Mouse (Mus musculus) yolk sac, embryonic 10.5 days (tissue): ENCODE measurements around the gene Sun1.

ENCODE experiments used
- DNase-seq: peaks from one replicate; pipeline ENCODE4 v3.0.0-alpha.2; 2017; ENCODE audit warnings: low spot score

Gene Sun1

DNA sequence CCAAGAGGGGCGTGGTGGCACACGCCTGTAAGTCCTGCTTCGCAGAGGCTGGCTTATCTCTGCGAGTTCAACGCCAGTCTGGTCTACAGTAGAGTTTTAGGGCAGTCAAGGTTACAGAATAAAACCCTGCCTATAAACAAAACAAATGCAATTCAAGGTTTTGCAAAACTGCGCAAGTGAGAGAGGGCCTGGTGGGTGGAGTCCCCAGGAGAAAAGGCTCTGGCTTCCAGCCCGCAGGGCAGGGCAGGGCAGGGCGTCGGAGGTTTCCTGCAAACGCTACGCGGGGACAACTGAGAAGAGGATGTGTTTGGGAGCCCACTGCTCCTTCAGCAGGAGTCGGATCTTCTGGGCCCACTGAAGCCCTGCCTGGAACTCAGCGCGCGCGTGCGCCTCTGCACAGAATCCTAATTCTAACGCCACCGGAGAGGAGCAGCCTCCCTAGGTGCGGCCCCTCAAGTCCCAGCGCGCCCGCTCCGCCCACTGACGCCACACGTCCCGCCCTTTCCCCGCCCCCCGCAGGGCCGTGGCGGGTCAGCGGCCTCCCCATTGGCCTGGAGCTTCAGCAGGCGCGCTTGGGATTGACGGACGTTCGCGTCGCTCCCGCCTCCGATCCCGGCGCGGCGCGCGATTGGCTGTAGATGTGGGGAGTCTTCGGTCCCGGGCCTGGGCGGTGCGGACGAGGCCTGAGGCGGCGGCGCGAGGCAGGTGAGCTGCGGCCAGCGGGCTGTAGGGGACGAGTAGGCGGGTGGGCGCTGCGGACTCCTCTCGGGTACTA, at the start of gene Sun1:
Gene Sun1, plus strand, starts transcription at position 643 of the 775 bp plus-strand sequence.
- peak; percentile 99 for DNase-seq

GRCm38 (mm10) chr5:139160899-139161298, 39.5 kb upstream of the Sun1 start:
- no peak for DNase-seq

DNA sequence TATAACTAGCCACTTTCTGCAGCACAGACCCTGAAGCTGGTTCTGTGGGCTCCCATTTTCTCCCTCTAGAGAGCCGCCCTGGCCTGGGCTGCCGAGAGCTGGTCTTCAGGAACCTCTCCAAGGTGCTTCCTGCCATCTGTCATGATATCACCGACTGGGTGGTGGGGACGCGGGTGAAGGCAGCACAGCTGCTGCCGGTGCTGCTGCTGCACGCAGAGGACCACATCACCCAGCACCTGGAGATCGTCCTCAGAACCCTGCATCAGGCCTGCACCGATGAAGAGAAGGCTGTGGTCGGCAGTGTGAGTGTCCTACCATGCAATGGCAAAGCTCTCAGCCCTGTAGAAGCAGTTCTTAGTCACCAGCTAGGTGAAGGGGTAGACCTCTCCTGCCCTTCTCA, 38.8 kb upstream of the Sun1 start:
- DNase-seq = no peak

DNA sequence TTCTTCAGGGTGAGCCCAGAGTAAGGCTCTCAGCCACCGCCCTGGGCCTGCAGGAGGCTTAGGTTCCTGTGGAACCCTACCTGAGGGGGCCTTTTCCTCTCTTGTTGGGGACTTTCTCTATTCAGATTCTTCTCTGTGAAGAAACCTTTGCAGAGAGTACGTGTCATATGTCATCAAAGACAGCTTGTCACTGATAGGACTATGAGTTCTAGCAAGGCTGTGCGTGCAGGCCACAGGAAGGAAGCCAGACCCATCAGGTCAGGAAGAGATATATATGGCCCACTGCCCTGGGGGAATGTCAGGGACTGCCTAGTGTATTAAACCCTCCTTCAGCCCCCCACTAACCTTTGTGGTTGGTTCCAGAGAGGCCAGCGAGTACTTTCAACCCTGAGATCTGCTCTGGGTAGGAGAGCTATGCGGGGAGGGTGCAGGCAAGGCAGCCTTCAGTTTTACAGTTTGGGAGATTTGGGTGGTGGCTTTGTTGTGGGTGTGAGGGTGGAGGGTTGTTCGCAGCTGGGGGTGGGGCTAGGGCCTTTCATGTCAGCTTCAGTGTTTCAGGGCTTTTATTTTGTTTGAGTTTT, 33.6 kb upstream of the Sun1 start:
- DNase-seq = no peak

- no peak for DNase-seq
These were observed 32.9 kb upstream of the Sun1 start for GRCm38 (mm10) chr5:139167548-139167947.

- no peak for DNase-seq
These were observed 28.5 kb upstream of the Sun1 start for GRCm38 (mm10) chr5:139171929-139172328.

DNA sequence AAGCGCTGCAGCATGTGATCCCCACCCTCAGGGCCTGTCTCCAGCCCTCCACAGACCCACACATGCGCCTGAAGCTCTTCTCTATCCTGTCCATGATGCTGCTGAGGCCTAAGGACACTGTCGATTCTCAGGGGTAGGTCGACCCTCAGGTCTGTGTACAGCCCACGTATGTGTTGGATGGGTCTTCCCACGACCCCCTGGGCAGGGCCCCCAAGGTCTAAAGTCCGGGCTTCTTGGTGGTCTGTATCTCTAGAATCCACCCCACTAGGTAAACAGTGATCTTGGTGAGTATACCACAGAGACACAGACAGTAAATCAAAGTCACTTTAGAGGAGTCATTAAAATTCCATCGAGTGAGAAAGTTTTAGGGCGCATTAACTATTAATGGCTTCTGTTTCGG, 26.3 kb upstream of the Sun1 start:
- peak; percentile 10 for DNase-seq

DNA sequence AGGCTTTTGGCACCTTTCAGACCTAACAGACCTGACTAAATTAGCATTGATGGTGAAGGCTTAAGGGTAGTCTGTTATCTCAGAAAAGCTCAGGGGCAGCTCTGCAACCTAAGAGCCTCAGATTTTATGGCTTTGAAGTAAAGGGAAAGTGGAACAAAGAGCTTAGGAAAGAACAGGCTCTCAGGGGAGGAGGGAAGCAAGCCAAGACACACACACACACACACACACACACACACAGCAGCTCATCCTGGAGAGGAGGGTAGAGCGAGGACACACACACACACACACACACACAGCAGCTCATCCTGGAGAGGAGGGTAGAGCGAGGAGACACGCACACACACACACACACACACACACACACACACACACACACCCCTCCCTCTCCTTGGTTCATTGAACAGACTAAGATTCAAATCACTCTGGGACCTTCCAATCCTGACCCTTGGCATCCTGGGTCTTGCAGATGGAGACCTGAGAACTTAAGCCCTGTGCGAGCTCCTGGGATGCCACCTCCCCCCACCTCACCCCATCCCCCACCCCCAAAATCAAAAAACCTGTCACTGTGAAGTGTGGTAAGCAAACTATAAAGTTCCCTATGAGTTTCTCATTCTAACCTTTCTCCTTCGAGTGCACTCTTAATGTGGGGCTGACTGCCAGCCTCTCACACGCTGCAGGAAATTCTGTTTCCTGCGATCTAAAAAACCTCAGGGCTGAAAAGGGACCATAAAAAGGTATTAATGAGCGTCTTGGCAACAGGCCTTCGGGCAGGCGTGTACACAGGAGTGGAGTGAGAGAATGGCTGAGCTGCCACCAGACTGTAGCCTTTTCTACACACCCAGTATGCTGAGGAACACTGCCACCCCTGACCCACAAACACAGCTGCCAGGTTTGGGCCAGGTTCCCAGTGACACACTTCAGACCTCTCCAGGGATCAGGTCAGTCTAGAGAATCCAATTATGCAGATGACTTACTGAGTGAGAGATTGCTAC, 25.6 kb upstream of the Sun1 start:
- DNase-seq = peak; percentile 7

GRCm38 (mm10) chr5:139178895-139179631, 21.4 kb upstream of the Sun1 start:
- peak; percentile 36 for DNase-seq

DNA sequence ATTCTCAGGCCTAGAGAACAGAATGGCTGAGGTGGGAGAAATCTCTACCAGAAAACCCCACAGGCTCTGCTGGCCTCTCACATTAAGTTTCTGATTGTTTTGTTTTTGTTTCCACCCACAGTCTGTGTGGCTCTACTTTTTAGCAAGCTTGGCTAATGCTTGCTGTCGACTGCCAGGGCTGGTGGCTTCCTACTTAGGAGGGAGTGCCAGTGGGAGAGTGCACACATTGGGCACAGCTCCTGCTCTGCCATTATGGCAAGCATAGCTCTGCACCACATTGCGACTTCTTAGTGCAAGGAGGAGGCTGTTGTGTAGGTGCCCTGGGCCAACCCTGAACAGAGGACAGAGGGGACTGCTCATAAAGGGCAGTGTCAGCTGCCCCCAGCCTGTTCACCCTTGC, 17.3 kb upstream of the Sun1 start:
- DNase-seq = no peak

GRCm38 (mm10) chr5:139183601-139184000, 16.8 kb upstream of the Sun1 start:
- no peak for DNase-seq

DNA sequence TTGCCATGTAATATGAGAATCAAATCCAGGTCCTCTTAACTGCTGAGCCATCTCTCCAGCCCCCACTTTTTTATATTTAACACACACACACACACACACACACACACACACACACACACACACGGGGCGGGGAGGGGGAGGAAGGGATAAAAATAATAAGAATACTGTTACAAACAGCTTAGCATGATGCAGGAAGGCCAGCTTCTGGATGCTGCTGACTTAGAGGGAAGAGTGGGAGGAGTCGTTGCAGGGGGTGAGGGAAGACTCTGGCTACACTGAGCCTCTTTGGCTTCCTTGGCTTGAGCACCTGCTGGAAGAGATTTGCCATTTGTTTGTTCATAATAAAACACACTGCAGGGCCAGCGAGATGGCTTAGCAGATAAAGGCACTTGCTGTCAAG, 15.5 kb upstream of the Sun1 start:
- DNase-seq = no peak

DNA sequence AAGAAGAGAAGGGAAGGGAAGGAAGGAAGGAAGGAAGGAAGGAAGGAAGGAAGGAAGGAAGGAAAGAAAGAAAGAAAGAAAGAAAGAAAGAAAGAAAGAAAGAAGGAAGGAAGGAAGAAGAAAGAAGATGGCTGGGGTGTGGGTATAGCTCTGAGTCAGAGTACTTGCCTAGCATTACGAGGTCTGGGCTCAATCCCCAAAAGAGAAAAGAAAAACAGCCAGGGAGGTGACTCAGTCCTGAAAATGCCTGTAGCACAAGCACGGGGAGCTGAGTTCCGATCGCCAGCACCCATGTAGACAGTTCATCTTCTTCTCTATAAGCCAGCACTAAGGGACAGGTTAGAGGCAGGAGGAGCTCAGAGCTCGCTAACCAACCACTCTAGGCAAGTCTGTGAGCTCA, 10.7 kb upstream of the Sun1 start:
- no peak for DNase-seq

DNA sequence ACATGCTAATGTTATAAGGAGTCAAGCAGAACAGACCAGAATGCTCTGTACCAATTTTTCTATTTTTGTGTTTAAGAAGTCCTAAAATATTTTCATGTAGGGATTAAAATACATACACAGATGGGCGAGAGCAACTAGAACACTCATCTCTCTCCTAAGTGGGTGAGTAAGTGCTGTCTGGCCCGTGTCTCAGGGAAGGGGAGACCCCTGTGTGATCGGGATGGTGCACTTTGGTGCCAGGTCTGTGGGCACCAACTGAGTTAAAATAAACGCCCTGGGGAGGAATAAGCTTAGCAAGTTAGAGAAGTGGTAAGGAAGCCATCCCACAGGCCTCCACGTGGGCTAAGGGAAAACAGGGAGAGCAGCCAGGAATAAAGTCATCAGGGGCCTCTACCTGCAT, 9.5 kb upstream of the Sun1 start:
- no peak for DNase-seq

DNA sequence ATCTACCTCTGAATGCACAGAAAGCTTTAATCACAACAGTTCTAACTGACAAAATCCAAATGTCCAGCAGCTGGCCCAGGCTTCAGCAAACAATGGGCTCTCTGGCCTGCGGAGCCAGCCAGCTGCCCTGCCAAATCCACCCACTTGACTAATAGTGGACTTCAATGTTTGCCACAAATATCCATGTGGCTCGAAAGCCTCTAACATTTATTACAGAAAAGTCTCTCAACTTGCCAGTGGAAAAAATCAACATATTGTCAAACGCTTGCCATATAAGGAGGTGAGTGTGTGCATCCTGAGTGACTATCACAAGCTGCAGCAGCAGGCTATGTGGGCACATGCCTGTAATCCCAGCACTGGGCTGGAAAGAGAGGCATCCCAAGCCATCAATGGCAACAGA, 1.7 kb upstream of the Sun1 start:
- DNase-seq = no peak

GRCm38 (mm10) chr5:139199636-139199994, 822 bp upstream of the Sun1 start:
- no peak for DNase-seq

GRCm38 (mm10) chr5:139200770-139201569, 533 bp downstream of the Sun1 start:
- no peak for DNase-seq

DNA sequence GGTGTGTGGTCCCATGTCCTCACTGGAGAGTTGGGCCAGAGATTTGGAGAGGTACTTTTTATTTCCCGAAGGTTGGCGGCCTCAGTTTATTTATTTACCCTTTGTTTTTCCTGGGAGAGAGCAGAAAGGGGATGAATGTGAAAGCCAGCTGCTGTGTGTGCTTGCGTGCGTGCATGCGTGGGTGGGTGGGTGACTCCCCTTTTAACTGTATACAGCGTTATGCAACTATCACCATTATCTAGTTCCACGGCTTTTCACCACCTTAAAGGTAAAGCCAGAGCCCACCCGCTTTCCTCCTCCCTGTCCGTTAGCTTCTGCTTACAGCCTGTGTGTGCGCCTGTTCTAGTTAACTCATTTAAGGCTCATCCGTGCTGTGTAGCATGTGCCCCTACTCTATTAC, 1.7 kb downstream of the Sun1 start:
- no peak for DNase-seq

DNA sequence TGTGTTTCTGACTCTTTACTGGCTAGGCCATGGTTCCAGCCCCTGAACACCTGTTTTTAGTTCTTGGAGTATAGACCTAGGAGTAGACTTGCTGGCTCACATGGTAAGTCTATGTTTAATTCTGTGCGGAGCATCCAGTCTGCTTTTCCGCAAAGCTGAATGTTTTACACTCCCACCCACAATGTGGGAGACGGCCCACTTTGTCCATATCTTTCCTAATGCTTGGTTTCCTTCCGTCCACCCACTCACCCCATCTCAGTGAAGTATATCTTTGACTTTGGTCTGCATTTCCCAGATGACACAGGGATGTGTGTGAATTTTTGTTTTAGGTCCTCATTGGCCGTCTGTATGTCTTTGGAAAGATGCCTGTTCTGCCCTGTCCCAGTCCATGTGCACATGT, 2.9 kb downstream of the Sun1 start:
- DNase-seq = no peak

- no peak for DNase-seq
These were observed 5.6 kb downstream of the Sun1 start for GRCm38 (mm10) chr5:139206081-139206480.

GRCm38 (mm10) chr5:139206525-139206924, 6.1 kb downstream of the Sun1 start:
- no peak for DNase-seq
